Mouse (Mus musculus) gonadal fat pad, adult 2 months (tissue): ENCODE results near the gene Isg20. TPM values are rescaled to one million over a fixed set of nuclear protein-coding genes. Genes with fewer than 3 reads are reported as not detected.
A peak's percentile ranks its signal among the peaks of the same experiment; 100 is the strongest.

Experiments used
- DNase-seq: peaks from one replicate; pipeline ENCODE4 v3.0.0-alpha.2; 2012; ENCODE audit warnings: low read depth
- polyA plus RNA-seq: library from polyadenylated mRNA; depleted of rRNA; stranded (reverse); fragments of >200 nt; gene quantifications from 2 replicates; pipeline ENCODE4 v1.2.3, GENCODE M21; 2012; rRNA removed

The Isg20 gene
- polyA plus RNA-seq: 314 and 327 TPM in 2 replicates

DNA sequence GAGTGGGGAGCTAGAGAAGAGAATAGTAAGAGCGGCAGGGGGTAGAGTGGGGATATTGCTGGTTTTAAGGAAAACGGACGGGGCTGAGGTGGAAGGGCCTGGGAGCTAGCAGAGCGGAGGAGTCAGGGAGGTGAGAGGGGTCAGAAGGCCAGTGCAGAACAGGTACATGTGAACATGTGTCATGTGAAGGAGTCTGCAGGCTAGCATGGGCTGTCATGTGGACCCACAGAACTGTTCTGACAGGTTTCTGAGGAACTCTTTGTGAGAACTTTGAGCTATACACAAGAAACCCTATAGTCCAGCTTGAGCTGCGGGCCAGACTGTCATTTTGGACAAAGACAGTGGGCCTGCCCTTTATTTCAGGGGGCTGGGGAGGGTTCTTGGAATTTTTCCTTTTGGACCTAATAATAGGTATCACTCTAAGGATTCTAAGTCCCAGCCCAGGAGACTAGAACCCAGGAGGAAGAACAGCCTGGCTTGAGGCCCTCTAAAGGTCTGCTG, at the start of gene Isg20:
Isg20 (plus strand) TSS at position 451 of the 501 bp plus-strand sequence.
- no peak for DNase-seq

DNA sequence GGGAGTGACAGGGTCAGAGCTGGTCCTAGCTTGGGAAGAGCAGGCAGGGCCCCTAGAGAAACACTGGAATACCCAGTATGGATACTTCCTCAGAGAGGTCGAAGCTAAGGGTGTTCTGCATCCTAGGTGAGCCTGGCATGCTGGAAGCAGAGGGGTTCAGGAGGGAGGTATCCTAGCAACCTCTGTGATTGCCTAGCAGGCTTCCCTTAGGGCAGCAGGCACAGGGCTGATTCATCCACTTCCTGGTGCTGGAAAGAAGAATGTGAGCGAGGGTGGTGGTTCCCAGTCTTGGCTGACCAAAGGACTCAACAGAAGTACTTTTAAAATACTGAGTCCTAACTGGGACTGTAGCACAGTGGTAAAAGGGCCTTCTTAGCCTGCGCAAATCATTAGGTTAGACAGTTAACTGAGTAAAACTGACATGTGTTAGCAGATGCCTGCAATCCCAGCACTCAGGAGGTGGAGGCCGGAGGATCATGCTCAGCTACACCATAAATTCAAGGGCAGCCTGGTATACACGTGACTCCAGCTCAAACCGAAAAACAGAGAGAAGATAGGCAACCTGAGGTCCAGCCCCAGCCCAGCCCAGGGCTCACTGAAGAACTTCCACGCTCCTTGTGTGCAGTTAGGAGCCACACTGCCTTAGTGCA, 49.3 kb upstream of the Isg20 start:
- no peak for DNase-seq

GRCm38 (mm10) chr7:78864446-78864802, 48.8 kb upstream of the Isg20 start:
- DNase-seq: no peak

DNA sequence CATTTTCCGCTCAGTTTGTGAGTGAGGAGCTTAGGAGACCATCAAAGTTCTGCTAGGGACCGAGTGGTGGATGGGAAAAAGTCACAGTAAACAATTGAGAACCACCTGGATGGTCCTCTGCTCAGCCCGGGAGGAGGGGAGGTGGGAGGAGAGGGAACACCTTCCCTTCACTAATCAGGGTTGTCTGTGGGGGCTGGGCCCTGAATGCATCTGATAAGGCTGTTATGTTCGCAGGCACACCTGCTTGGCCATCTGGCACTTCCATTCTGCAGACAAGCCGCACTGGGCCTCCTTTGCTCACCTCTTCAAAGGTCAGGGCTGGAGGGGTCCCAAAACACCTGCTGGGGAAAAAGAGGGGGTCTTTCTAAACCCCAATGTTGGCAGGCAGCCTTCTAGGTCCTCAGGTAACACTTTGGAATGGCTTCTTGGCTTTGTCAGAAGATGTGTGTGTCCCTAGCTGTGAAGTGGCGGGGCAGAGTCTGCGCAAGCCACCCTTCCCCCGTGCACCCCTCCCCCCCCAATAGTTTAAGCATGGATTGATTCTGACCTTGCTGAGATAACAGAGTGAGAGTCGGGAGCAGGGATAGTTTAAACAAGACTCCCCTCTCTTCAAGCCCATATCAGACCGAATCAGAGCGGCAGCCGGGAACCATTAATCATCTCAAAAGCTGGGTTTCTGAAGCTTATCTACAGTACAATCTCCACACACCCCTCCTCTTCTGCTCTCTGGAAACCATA, 47.8 kb upstream of the Isg20 start:
- DNase-seq: no peak

DNA sequence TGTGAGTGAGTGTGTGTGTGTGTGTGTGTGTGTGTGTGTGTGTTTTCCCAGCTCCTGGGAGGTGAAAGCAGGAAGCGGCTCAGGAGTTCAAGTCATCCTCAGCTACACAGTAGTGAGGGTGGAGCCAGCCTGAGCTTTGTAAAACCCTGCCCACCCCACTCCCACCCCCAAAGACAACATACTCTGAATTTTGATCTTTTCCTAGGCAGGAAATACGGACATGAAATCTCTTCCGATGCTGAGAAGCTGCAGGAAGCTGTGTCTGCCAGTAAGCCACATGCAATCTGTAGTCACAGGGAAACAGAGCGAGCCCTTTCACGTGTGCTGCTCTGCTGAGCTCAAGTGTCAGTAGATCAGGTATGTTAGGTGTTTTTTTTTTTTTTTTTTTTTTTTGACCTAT, 44.5 kb upstream of the Isg20 start:
- no peak for DNase-seq

DNA sequence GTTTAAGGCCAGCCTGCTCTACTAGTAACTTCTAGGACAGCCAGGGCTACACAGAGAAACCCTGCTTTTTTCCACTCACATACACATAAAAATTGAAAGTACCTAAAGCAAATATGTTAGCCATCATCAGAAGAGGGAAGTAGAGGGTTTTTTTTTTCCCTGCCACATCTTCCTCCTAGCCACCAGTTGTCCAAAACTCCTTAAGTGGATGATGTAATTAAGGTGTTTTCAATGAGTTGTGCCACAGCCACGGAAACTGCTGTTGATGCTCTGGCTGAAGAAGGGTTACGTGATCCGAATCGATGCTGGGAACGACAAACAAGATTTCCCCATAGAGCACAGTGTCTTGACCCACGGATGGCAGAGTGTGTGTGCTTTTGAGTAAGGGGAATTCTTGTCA, 40.9 kb upstream of the Isg20 start:
- DNase-seq: no peak

DNA sequence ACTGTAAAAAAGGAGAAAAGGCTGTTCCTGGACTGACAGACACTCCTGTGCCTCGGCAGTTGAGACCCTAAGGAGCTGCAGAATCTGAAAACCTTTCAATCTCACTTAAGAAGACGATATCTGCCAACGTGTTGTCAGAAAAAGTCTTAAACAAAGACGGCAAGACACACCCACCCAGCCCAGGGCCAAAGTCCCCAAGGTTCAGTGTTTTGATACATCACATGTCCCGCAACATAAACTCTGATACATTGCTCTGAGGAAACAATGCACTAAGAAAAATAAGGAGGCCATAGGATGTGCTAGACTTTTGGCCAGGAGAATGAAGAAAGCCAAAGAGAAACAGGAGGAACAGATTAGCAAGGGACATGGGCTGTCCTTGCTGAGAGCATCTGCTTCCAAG, 40.4 kb upstream of the Isg20 start:
- DNase-seq: no peak

GRCm38 (mm10) chr7:78881607-78882468, 31.4 kb upstream of the Isg20 start:
- DNase-seq: no peak

DNA sequence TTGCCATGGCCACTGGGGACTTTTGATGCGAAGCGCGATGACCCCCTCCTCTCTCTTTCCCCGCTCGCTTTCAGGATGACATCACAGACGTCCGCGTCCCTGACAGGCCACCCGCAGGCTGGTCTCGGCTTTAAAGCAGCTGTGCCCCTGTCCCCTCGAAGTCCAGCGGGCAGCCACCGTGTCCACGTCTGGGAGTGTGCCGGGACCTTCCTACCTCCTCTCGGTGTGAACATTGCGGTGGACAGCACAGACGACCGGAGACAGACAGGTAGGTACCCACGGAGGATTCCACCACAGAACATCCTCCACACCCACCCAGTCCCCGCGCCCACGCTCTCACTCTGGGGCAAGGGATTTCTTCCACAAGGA, 30.8 kb upstream of the Isg20 start:
- no peak for DNase-seq

DNA sequence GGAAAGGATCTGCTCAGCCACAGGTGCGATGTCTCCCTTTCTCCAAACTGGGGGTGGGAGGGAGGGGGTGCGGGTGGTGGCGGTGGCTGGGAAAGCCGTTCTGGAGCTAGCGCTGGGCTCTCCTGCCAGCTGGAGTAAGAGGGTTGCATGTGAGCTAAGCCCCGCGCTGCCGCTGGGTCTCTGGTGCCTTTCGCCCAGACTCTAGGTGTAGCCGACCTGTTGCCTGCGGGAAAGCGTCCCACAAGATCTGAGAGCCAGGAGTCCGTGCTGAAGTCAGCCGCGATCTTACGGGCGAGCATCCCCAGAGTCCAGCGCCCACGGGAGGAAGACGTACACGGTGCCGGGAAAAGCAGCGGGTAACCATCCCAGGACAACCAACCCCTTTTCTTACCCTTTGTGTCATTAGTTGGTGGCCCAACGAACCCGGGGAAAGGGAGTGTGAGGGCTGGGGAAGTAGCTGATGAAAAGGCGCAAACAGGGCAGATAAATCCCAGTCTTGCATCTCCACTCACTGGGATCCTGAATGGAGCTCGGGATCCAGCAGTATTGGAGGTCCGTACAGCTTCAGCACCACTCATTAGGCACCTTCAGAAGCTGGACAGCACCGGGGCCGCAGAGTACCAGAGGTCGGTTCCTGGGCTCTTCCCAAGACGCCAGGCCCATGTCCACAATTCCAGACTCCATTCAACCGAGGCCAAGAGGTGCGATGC, 30.1 kb upstream of the Isg20 start:
- no peak for DNase-seq

DNA sequence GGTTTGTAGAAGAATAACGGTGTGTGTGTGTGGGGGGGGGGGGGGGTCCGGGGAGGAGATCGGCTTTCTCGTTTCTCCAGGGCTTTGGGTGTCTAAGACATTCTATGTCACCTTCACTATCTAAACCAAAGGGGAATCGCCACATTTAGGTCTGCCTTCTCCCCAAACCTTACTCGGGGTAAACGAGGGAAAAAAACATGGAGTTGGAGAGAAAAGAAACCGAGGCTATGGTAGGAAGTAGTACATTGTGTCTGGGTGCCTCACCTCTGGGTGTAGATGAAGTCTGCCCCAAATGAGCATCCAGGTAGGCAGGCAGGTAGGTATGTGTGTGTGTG, 29.5 kb upstream of the Isg20 start:
- DNase-seq: no peak

DNA sequence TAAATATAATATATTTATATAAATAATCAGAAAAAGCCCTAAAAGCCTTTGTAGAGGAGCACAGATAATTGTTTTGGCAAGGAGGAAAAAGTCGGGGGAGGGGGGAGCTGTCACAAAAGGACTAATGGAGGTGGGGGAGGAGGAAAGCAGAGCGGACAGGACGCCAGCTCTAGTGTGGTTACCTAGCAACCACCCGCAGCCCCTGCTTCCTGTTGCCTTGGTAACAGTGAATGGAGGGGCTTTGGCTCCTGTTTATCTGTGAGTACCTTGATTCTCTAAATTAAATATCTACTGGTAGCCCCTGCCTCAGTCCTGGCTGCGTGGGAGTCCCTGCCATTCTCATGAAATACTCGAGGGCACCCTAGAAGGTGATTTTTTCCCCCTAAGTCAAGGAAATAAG, 29.1 kb upstream of the Isg20 start:
- no peak for DNase-seq

- DNase-seq: no peak
These were observed 27.8 kb upstream of the Isg20 start for GRCm38 (mm10) chr7:78885404-78885803.

DNA sequence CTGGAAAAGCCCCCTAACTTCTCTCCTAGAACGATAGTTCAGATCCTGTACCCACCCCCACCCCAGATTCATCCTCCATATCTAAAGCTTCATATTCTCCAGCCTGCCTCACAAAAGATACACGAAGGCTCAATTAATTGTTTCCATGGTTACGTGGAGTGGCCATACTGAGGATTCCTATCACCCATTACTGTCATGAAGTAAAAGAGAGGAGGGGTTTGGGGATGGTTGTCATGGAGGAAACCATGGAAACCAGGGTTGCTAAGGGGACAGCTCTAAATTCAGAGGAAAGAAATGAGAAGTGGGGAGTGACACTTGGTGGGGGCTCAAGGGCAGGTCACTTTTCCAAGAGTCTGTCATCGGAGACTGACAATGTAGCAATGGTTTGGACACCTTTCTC, 26.7 kb upstream of the Isg20 start:
- no peak for DNase-seq

GRCm38 (mm10) chr7:78887431-78887842, 25.8 kb upstream of the Isg20 start:
- DNase-seq: no peak

DNA sequence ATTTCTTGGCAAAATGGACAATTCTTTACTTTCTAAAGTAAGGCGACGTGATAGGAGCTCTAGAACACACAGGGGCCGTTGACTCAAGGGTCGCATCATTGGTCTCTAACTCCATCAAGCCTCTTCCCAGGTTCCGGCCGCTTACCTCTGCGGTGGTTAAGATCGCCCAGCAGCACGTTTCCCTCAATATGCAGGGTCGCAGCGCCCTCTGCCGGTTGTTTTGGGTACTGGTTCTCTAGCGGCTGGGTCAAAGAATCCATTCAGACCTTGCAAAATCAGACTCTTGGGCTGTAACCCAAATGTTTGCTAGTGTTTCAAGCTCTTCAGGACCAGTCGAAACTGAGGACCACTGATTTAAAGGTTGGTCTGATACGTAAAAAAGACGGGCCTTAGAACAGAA, 22.6 kb upstream of the Isg20 start:
- no peak for DNase-seq

DNA sequence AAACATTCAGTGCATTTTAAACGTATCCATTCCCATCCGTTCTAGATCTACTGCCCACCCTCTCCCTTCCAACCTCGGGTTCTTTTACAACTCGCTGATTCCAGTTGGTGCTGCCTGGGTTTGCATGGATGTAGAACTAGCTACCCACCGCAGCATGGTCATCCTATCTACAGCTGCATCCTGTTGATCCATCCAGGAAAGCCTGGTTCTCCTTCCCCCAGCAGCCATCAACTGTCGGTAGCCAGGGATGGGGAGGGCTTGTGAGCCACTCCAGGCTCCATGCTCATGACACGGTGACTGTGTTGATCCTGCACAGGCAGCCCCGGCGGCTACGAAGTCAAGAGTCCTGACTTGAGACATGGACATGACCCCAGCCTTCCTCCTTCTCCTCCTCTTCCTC, 19.3 kb upstream of the Isg20 start:
- DNase-seq: no peak

DNA sequence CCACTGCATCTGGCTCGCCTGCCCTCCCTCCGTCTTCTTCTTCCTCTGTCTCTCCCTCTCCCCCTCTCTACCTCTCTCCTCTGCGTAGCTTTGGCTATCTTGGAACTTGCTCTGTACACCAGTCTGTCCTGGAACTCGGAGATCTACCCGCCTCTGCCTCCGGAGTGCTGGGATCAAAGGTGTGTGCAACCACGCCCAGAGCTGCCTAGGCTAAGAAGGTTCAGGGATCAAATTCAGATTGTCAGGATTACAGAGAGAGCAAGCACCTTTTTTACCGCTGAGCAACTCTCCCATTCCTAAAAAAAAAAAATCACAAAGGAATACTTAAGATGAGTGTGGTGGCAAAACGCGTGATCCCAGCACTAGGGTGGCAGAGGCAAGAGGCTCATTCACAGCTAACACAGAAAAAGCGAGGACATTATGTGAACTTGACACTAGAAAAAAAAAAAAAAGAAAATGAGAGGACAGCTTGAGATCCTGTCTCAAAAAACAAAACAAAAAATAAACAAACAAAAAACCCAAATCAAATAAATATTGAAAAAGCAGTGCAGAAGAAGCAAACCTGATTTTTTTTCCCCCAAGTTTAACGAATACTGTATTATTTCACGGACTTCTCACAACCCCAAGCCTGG, 18.1 kb upstream of the Isg20 start:
- DNase-seq: no peak

- peak; percentile 88 for DNase-seq
These were observed 17.4 kb upstream of the Isg20 start, which contains the start of gene Aen for GRCm38 (mm10) chr7:78895653-78896333. Gene Aen (plus strand): TSS chr7:78895854.

- DNase-seq: no peak
These were observed 15.7 kb upstream of the Isg20 start for GRCm38 (mm10) chr7:78897567-78897966.
